Mouse (Mus musculus): ENCODE measurements around the gene Fbxl16. TPM values are rescaled to one million over a fixed set of nuclear protein-coding genes. Genes with fewer than 3 reads are reported as not detected.
A peak's percentile ranks its signal among the peaks of the same experiment; 100 is the strongest.

The Fbxl16 gene
- polyA plus RNA-seq, 1 experiment from 2014 or later = 13.2 TPM

- Histone ChIP-seq H3K4me2 (ENCODE audit: low read depth) (peak within 1 kb of the TSS; percentile 88), H3K27ac (ENCODE audit: low read depth, low read length) (peak within 1 kb of the TSS; percentile 76), H3K9ac (ENCODE audit: low read length) (peak within 1 kb of the TSS; percentile 84), H3K36me3 (ENCODE audit: control insufficient read depth, insufficient read depth, low read length) (no peaks in the 10 kb centered on the region; the same call in 1 of the 2 replicates), H3K27me3 (ENCODE audit: control insufficient read depth, insufficient read depth, low read length) (no peaks in the 10 kb centered on the region), H3K4me3 (ENCODE audit: low read depth, low read length) (peak within 1 kb of the TSS; percentile 60), H3K4me1 (ENCODE audit: control insufficient read depth, insufficient read depth, low read length) (peaks cover 11% of the 10 kb centered on the region), H3K9me3 (ENCODE audit: control insufficient read depth, low read length) (no peaks in the 10 kb centered on the region)
- ATAC-seq (ENCODE audit: insufficient read depth, low FRiP score, low TSS enrichment) = peak; percentile 92
- WGBS = 4% methylated on average over 65 of the region's 65 CpGs
- peak; percentile 95 for DNase-seq (ENCODE audit: low spot score)
Observed at GRCm38 (mm10) chr17:25860832-25861703, 52.2 kb downstream of the Fbxl16 start, which contains the start of gene Wdr90. Gene Wdr90 (minus strand): TSS chr17:25861501.

GRCm38 (mm10) chr17:25861704-25862612 is 53.1 kb downstream of the Fbxl16 start:
- no peaks in the 10 kb centered on the region for H3K9me3 ChIP-seq (ENCODE audit: control insufficient read depth, low read length)
- WGBS = 11% methylated on average over 6 of the region's 6 CpGs
- H3K4me1 ChIP-seq (ENCODE audit: control insufficient read depth, insufficient read depth, low read length) = peaks cover 11% of the 10 kb centered on the region
- H3K4me2 ChIP-seq (ENCODE audit: low read depth) = peak overlapping the region; percentile 88
- peak overlapping the region; percentile 60 for H3K4me3 ChIP-seq (ENCODE audit: low read depth, low read length)
- H3K27me3 ChIP-seq (ENCODE audit: control insufficient read depth, insufficient read depth, low read length) = no peaks in the 10 kb centered on the region
- H3K9ac ChIP-seq (ENCODE audit: low read length) = peak overlapping the region; percentile 84
- no peaks in the 10 kb centered on the region; the same call in 1 of the 2 replicates for H3K36me3 ChIP-seq (ENCODE audit: control insufficient read depth, insufficient read depth, low read length)
- ATAC-seq (ENCODE audit: insufficient read depth, low FRiP score, low TSS enrichment) = no peak
- no peak for DNase-seq (ENCODE audit: low spot score)
- peak overlapping the region; percentile 76 for H3K27ac ChIP-seq (ENCODE audit: low read depth, low read length)

GRCm38 (mm10) chr17:25863681-25864080 is 54.8 kb downstream of the Fbxl16 start:
- H3K4me1 ChIP-seq (ENCODE audit: control insufficient read depth, insufficient read depth, low read length) = peaks cover 18% of the 10 kb centered on the region
- no peak overlapping the region for H3K27ac ChIP-seq (ENCODE audit: low read depth, low read length)
- ATAC-seq (ENCODE audit: insufficient read depth, low FRiP score, low TSS enrichment) (no peak), DNase-seq (ENCODE audit: low spot score) (no peak)
- H3K4me2 ChIP-seq (ENCODE audit: low read depth) = no peak overlapping the region
- H3K36me3 ChIP-seq (ENCODE audit: control insufficient read depth, insufficient read depth, low read length) = no peaks in the 10 kb centered on the region
- no peak overlapping the region for H3K4me3 ChIP-seq (ENCODE audit: low read depth, low read length)
- 87% methylated on average over 6 of the region's 6 CpGs for WGBS
- H3K9me3 ChIP-seq (ENCODE audit: control insufficient read depth, low read length) = no peaks in the 10 kb centered on the region
- no peak overlapping the region for H3K9ac ChIP-seq (ENCODE audit: low read length)
- no peaks in the 10 kb centered on the region for H3K27me3 ChIP-seq (ENCODE audit: control insufficient read depth, insufficient read depth, low read length)

- no peak overlapping the region for H3K4me3 ChIP-seq (ENCODE audit: low read depth, low read length)
- DNase-seq (ENCODE audit: low spot score) = no peak
- no peak for ATAC-seq (ENCODE audit: insufficient read depth, low FRiP score, low TSS enrichment)
- H3K27ac ChIP-seq (ENCODE audit: low read depth, low read length) = no peak overlapping the region
- H3K27me3 ChIP-seq (ENCODE audit: control insufficient read depth, insufficient read depth, low read length) = no peaks in the 10 kb centered on the region
- H3K9ac ChIP-seq (ENCODE audit: low read length) = no peak overlapping the region
- H3K36me3 ChIP-seq (ENCODE audit: control insufficient read depth, insufficient read depth, low read length) = no peaks in the 10 kb centered on the region
- no peaks in the 10 kb centered on the region for H3K9me3 ChIP-seq (ENCODE audit: control insufficient read depth, low read length)
- no peak overlapping the region for H3K4me2 ChIP-seq (ENCODE audit: low read depth)
- peaks cover 20% of the 10 kb centered on the region for H3K4me1 ChIP-seq (ENCODE audit: control insufficient read depth, insufficient read depth, low read length)
- WGBS = 93% methylated on average over 14 of the region's 14 CpGs
Observed at GRCm38 (mm10) chr17:25864311-25864710, 55.4 kb downstream of the Fbxl16 start.

GRCm38 (mm10) chr17:25865288-25865687 is 56.4 kb downstream of the Fbxl16 start:
- Histone ChIP-seq H3K27ac (ENCODE audit: low read depth, low read length) (no peak overlapping the region), H3K27me3 (ENCODE audit: control insufficient read depth, insufficient read depth, low read length) (no peaks in the 10 kb centered on the region), H3K4me3 (ENCODE audit: low read depth, low read length) (no peak overlapping the region), H3K9me3 (ENCODE audit: control insufficient read depth, low read length) (no peaks in the 10 kb centered on the region), H3K4me2 (ENCODE audit: low read depth) (no peak overlapping the region), H3K4me1 (ENCODE audit: control insufficient read depth, insufficient read depth, low read length) (peaks cover 20% of the 10 kb centered on the region), H3K36me3 (ENCODE audit: control insufficient read depth, insufficient read depth, low read length) (no peaks in the 10 kb centered on the region), H3K9ac (ENCODE audit: low read length) (no peak overlapping the region)
- DNase-seq (ENCODE audit: low spot score) = no peak
- 92% methylated on average over 11 of the region's 11 CpGs for WGBS
- ATAC-seq (ENCODE audit: insufficient read depth, low FRiP score, low TSS enrichment) = no peak

GRCm38 (mm10) chr17:25866172-25866571 is 57.3 kb downstream of the Fbxl16 start:
- peaks cover 13% of the 10 kb centered on the region for H3K4me1 ChIP-seq (ENCODE audit: control insufficient read depth, insufficient read depth, low read length)
- H3K9me3 ChIP-seq (ENCODE audit: control insufficient read depth, low read length) = no peaks in the 10 kb centered on the region
- WGBS = 93% methylated on average over 3 of the region's 3 CpGs

GRCm38 (mm10) chr17:25867509-25867835 is 58.6 kb downstream of the Fbxl16 start:
- Histone ChIP-seq H3K4me1 (ENCODE audit: control insufficient read depth, insufficient read depth, low read length) (peaks cover 9% of the 10 kb centered on the region), H3K4me2 (ENCODE audit: low read depth) (peak overlapping the region; percentile 96), H3K36me3 (ENCODE audit: control insufficient read depth, insufficient read depth, low read length) (no peaks in the 10 kb centered on the region), H3K4me3 (ENCODE audit: low read depth, low read length) (peak overlapping the region; percentile 85; the same call in 1 of the 2 replicates), H3K9me3 (ENCODE audit: control insufficient read depth, low read length) (no peaks in the 10 kb centered on the region), H3K27ac (ENCODE audit: low read depth, low read length) (no peak overlapping the region), H3K9ac (ENCODE audit: low read length) (peak overlapping the region; percentile 66; the same call in 1 of the 2 replicates), H3K27me3 (ENCODE audit: control insufficient read depth, insufficient read depth, low read length) (no peaks in the 10 kb centered on the region)
- WGBS = 16% methylated on average over 7 of the region's 7 CpGs
- DNase-seq (ENCODE audit: low spot score) = no peak
- no peak for ATAC-seq (ENCODE audit: insufficient read depth, low FRiP score, low TSS enrichment)

More at GRCm38 (mm10) chr17:25866172-25866571, 57.3 kb downstream of the Fbxl16 start:
- Histone ChIP-seq H3K27ac (ENCODE audit: low read depth, low read length) (no peak overlapping the region), H3K27me3 (ENCODE audit: control insufficient read depth, insufficient read depth, low read length) (no peaks in the 10 kb centered on the region), H3K9ac (ENCODE audit: low read length) (no peak overlapping the region), H3K4me2 (ENCODE audit: low read depth) (no peak overlapping the region), H3K36me3 (ENCODE audit: control insufficient read depth, insufficient read depth, low read length) (no peaks in the 10 kb centered on the region), H3K4me3 (ENCODE audit: low read depth, low read length) (no peak overlapping the region)
- ATAC-seq (ENCODE audit: insufficient read depth, low FRiP score, low TSS enrichment) (no peak), DNase-seq (ENCODE audit: low spot score) (no peak)

- ATAC-seq (ENCODE audit: insufficient read depth, low FRiP score, low TSS enrichment) (peak; percentile 61; the same call in 1 of the 2 replicates), DNase-seq (ENCODE audit: low spot score) (peak; percentile 49)
- Histone ChIP-seq H3K9me3 (ENCODE audit: control insufficient read depth, low read length) (no peaks in the 10 kb centered on the region), H3K4me2 (ENCODE audit: low read depth) (peak overlapping the region; percentile 96), H3K4me1 (ENCODE audit: control insufficient read depth, insufficient read depth, low read length) (peaks cover 9% of the 10 kb centered on the region), H3K27me3 (ENCODE audit: control insufficient read depth, insufficient read depth, low read length) (no peaks in the 10 kb centered on the region), H3K27ac (ENCODE audit: low read depth, low read length) (no peak overlapping the region), H3K9ac (ENCODE audit: low read length) (peak overlapping the region; percentile 66), H3K4me3 (ENCODE audit: low read depth, low read length) (peak overlapping the region; percentile 85), H3K36me3 (ENCODE audit: control insufficient read depth, insufficient read depth, low read length) (no peaks in the 10 kb centered on the region)
- 1% methylated on average over 42 of the region's 42 CpGs for WGBS
Observed at GRCm38 (mm10) chr17:25867836-25868600, 59.1 kb downstream of the Fbxl16 start.
